In the genomic region with DNA sequence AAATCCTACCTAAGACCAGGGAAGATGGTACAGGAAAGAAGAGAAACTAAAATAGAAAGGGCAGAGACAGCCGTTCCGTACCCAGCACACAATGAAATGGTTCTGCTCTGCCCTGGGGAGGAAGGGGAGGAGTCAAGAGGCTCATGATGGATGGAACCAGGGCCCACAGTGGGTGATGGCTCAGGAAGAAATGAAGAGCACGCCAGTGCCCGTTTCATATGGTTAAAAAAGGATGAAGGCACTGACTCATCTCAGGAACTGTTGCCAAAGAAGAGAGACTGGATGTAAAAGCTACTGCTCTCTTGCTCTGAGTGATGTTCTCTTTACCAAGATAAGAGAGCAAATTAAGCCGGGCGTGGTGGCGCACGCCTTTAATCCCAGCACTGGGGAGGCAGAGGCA, we compare ENCODE assay signal across 17 mouse cellular contexts.
"Had no signal": no experiment of that assay in that cellular context is flagged by ENCODE, and none has a peak within 500 bp of the region (broad histone marks: within the 10 kb centered on the region; RNA-seq: fewer than 3 reads in every experiment).

No protein-coding gene starts in this region.

- H3K9ac ChIP-seq: kidney, embryonic 15.5 days; limb, embryonic 15.5 days; liver, embryonic 12.5 days; lung, embryonic 14.5 days; midbrain, embryonic 12.5 days; neural tube, embryonic 13.5 days had no signal

- H3K4me2 ChIP-seq: kidney, embryonic 15.5 days; limb, embryonic 15.5 days; liver, embryonic 12.5 days; lung, embryonic 14.5 days; midbrain, embryonic 12.5 days; neural tube, embryonic 13.5 days had no signal

- ATAC-seq: liver, embryonic 12.5 days; midbrain, embryonic 16.5 days had no signal

- H3K27me3 ChIP-seq: kidney, embryonic 15.5 days; limb, embryonic 15.5 days; liver, embryonic 12.5 days; megakaryocyte, embryonic 14.5 days; midbrain, embryonic 12.5 days; neural tube, embryonic 13.5 days had no signal

- H3K4me1 ChIP-seq: kidney, embryonic 15.5 days; limb, embryonic 15.5 days; midbrain, embryonic 12.5 days; neural tube, embryonic 13.5 days had no signal

- DNase-seq: kidney, postnatal 14 days; lung, embryonic 14.5 days; lung, postnatal 14 days; retina, postnatal 1 day; right cerebral cortex, postnatal 14 days; thymus, adult 2 months; thymus, postnatal 25 days had no signal

- H3K9me3 ChIP-seq: kidney, embryonic 15.5 days; limb, embryonic 15.5 days; liver, embryonic 12.5 days; midbrain, embryonic 12.5 days; neural tube, embryonic 13.5 days had no signal

- H3K27ac ChIP-seq: kidney, embryonic 15.5 days; left cerebral cortex, adult 2 months; limb, embryonic 15.5 days; liver, embryonic 12.5 days; macrophage; midbrain, embryonic 12.5 days; neural tube, embryonic 13.5 days; stomach, postnatal 0 days had no signal

- H3K4me3 ChIP-seq: kidney, embryonic 15.5 days; left cerebral cortex, adult 2 months; limb, embryonic 15.5 days; liver, embryonic 12.5 days; megakaryocyte, embryonic 14.5 days; midbrain, embryonic 12.5 days; neural tube, embryonic 13.5 days had no signal
